Mouse (Mus musculus) CH12.LX (cell line): Measurements from ENCODE around the gene Hirip3. TPM values are rescaled to one million over a fixed set of nuclear protein-coding genes. Genes with fewer than 3 reads are reported as not detected.
A peak's percentile ranks its signal among the peaks of the same experiment; 100 is the strongest.

ENCODE experiments used
- DNase-seq: peaks from one replicate; pipeline ENCODE4 v3.0.0-alpha.2; 2013; ENCODE audit errors: extremely low read depth
- H3K27ac ChIP-seq: 2 replicates; pipeline ENCODE4 v1.5.1; 2012; ENCODE audit warnings: low read depth, mild to moderate bottlenecking, control low read depth, moderate library complexity; ENCODE audit not compliant: insufficient read depth
- H3K27me3 ChIP-seq: replicated peaks from 2 replicates; pipeline ENCODE3; 2012; ENCODE audit warnings: inconsistent platforms
- H3K36me3 ChIP-seq, 2 experiments: replicated peaks in 1 of 2; 2 replicates each; pipeline versions ENCODE3 to v1.6.1; 2012; ENCODE audit warnings: inconsistent platforms in 1 of 2, low read length in 1 of 2, mild to moderate bottlenecking in 1 of 2, mixed read lengths in 1 of 2, moderate library complexity in 1 of 2; ENCODE audit not compliant: control insufficient read depth in 1 of 2, insufficient read depth in 1 of 2
- H3K4me1 ChIP-seq, 2 experiments: 2 replicates each; pipeline ENCODE4 v1.6.1; 2012; ENCODE audit warnings: inconsistent platforms in 1 of 2, moderate library complexity in 1 of 2; ENCODE audit not compliant: insufficient read depth in 2 of 2, control insufficient read depth in 1 of 2
- H3K4me2 ChIP-seq: 2 replicates; pipeline ENCODE4 v1.6.1; 2012; ENCODE audit warnings: low read depth, mild to moderate bottlenecking, control low read depth; ENCODE audit not compliant: poor library complexity, insufficient read depth, severe bottlenecking
- H3K4me3 ChIP-seq, 3 experiments: fragments of 150-350 bp in 1 of 3; sonication (generic) in 1 of 3; replicated peaks in 1 of 3; 2 replicates each; pipeline versions ENCODE3 to v1.5.1; 2011 to 2012; ENCODE audit warnings: low read depth in 2 of 3, low read length in 2 of 3, mild to moderate bottlenecking in 2 of 3, moderate library complexity in 2 of 3, control low read depth in 1 of 3, improper control_type of control experiment in 1 of 3, inconsistent platforms in 1 of 3, mixed read lengths in 1 of 3; ENCODE audit not compliant: poor library complexity in 1 of 3
- H3K79me2 ChIP-seq: replicated peaks from 2 replicates; pipeline ENCODE4 v1.6.1; 2012; ENCODE audit warnings: mild to moderate bottlenecking, moderate library complexity; ENCODE audit not compliant: control insufficient read depth, poor library complexity, insufficient read depth, severe bottlenecking; ENCODE audit errors: extremely low read depth
- H3K9ac ChIP-seq: 2 replicates; pipeline ENCODE4 v1.6.1; 2012; ENCODE audit warnings: low read depth, mild to moderate bottlenecking, control low read depth, moderate library complexity; ENCODE audit not compliant: insufficient read depth
- H3K9me3 ChIP-seq: replicated peaks from 2 replicates; pipeline ENCODE3; 2012; ENCODE audit warnings: low read length, inconsistent platforms, mixed read lengths
- CHD2 ChIP-seq: IDR thresholded peaks from 2 replicates; pipeline ENCODE4 v1.6.1; 2011; ENCODE audit warnings: low read length, improper control_type of control experiment
- CTCF ChIP-seq, 2 experiments: IDR thresholded peaks in 1 of 2; conservative IDR thresholded peaks in 1 of 2; 2 replicates each; pipeline ENCODE4 v1.5.1; 2011 to 2012; ENCODE audit warnings: low read depth in 2 of 2, low read length in 2 of 2, improper control_type of control experiment in 1 of 2, inconsistent platforms in 1 of 2, mild to moderate bottlenecking in 1 of 2, moderate library complexity in 1 of 2
- E2F4 ChIP-seq: IDR thresholded peaks from 2 replicates; pipeline ENCODE4 v1.6.1; 2011; ENCODE audit warnings: low read depth, low read length, improper control_type of control experiment; ENCODE audit not compliant: insufficient replicate concordance
- HCFC1 ChIP-seq: IDR thresholded peaks from 2 replicates; pipeline ENCODE4 v1.6.1; 2012; ENCODE audit warnings: low read depth, mild to moderate bottlenecking, inconsistent platforms, low read length, improper control_type of control experiment
- JUN ChIP-seq: IDR thresholded peaks from 2 replicates; pipeline ENCODE4 v1.6.1; 2011; ENCODE audit warnings: low read depth, mild to moderate bottlenecking, low read length, improper control_type of control experiment, moderate library complexity; ENCODE audit not compliant: insufficient read depth
- JUND ChIP-seq: conservative IDR thresholded peaks from 2 replicates; pipeline ENCODE4 v1.6.1; 2011; ENCODE audit warnings: low read depth, low read length, improper control_type of control experiment
- MAFK ChIP-seq: IDR thresholded peaks from 2 replicates; pipeline ENCODE4 v1.6.1; 2011; ENCODE audit warnings: low read length, improper control_type of control experiment; ENCODE audit not compliant: insufficient replicate concordance
- MAZ ChIP-seq: IDR thresholded peaks from 2 replicates; pipeline ENCODE4 v1.6.1; 2012; ENCODE audit warnings: low read depth, mild to moderate bottlenecking, inconsistent platforms, low read length, improper control_type of control experiment, moderate library complexity
- MXI1 ChIP-seq: IDR thresholded peaks from 2 replicates; pipeline ENCODE4 v1.6.1; 2011; ENCODE audit warnings: mild to moderate bottlenecking, low read depth, low read length, improper control_type of control experiment
- NRF1 ChIP-seq: IDR thresholded peaks from 2 replicates; pipeline ENCODE4 v1.6.1; 2014; ENCODE audit warnings: low read depth, mild to moderate bottlenecking, inconsistent platforms, low read length, improper control_type of control experiment, moderate library complexity
- POLR2A ChIP-seq: IDR thresholded peaks from 2 replicates; pipeline ENCODE4 v1.6.1; 2011; ENCODE audit warnings: low read depth, mild to moderate bottlenecking, improper control_type of control experiment, low read length
- POLR2AphosphoS2 ChIP-seq: IDR thresholded peaks from 2 replicates; pipeline ENCODE4 v1.6.1; 2011; ENCODE audit warnings: low read depth, low read length, improper control_type of control experiment
- SMC3 ChIP-seq: IDR thresholded peaks from 2 replicates; pipeline ENCODE4 v1.6.1; 2011; ENCODE audit warnings: low read depth, low read length, improper control_type of control experiment
- UBTF ChIP-seq: IDR thresholded peaks from 2 replicates; pipeline ENCODE4 v1.6.1; 2012; ENCODE audit warnings: low read depth, mild to moderate bottlenecking, inconsistent platforms, low read length, improper control_type of control experiment, moderate library complexity
- ZC3H11A ChIP-seq: IDR thresholded peaks from 2 replicates; pipeline ENCODE4 v1.6.1; 2012; ENCODE audit warnings: low read depth, mild to moderate bottlenecking, inconsistent platforms, low read length, improper control_type of control experiment
- ZKSCAN1 ChIP-seq: IDR thresholded peaks from 2 replicates; pipeline ENCODE4 v1.6.1; 2012; ENCODE audit warnings: low read depth, inconsistent platforms, low read length, improper control_type of control experiment, borderline replicate concordance
- ZMIZ1 ChIP-seq: IDR thresholded peaks from 2 replicates; pipeline ENCODE4 v1.6.1; 2012; ENCODE audit warnings: low read depth, mild to moderate bottlenecking, inconsistent platforms, low read length, improper control_type of control experiment
- ZNF384 ChIP-seq: IDR thresholded peaks from 2 replicates; pipeline ENCODE4 v1.6.1; 2012; ENCODE audit warnings: low read depth, low read length, improper control_type of control experiment, inconsistent platforms
- dilution Hi-C: fragments of 300-500 bp; cut with MboI; formaldehyde crosslinking; loops from 2 replicates; pipeline ENCODE4 v1.14.3; 2020; ENCODE audit warnings: low sequenced_read_pairs; ENCODE audit not compliant: extremely low pct_unique_long_range_greater_than_20kb, extremely low pct_ligation_motif_present
- in situ Hi-C: fragments of 300-500 bp; cut with MboI; formaldehyde crosslinking; loops from 3 replicates; pipeline ENCODE4 v1.14.3; 2019; ENCODE audit warnings: low sequenced_read_pairs, low pct_ligation_motif_present, low pct_unique_long_range_greater_than_20kb, mixed read lengths
- polyA plus RNA-seq: library from polyadenylated mRNA; unstranded; fragments of >175 nt; gene quantifications from 2 replicates; pipeline ENCODE4 v1.2.1, GENCODE M21; 2012; ENCODE audit warnings: low read depth; ENCODE audit not compliant: insufficient read length
- total RNA-seq, 2 experiments: library from RNA; depleted of rRNA; stranded (reverse); fragments of 300-350 nt in 1 of 2; fragments of >200 nt in 1 of 2; gene quantifications; 2 replicates each; pipeline ENCODE4 v1.2.3; 2012 to 2014

The Hirip3 gene
- total and polyA plus RNA-seq, 3 experiments: 44.7 to 190 (median 70.9) TPM

DNA sequence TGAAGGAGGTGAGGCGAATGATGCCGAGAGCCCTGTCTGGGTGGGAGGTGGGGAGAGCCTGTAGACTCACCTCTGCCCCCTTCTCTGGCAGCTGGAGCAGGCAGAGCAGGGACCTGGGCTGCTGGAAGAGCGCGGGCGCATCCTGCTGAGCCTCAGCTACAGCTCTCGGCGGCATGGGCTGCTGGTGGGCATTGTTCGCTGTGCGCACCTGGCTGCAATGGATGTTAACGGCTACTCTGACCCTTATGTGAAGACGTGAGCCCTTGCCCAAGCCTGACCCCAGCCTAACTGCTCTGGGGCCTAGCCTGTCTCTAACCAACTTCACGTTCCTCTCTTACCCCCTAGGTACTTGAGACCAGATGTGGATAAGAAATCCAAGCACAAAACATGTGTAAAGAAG is 10.6 kb upstream of the Hirip3 start:
- Histone ChIP-seq H3K4me2 (no peak overlapping the region), H3K4me1 (peaks cover 6 to 8% of the 10 kb centered on the region in 2 experiments; a peak in 2 of 4 replicates), H3K27me3 (no peaks in the 10 kb centered on the region), H3K36me3 (peaks cover 49 to 76% of the 10 kb centered on the region in 2 experiments), H3K9me3 (no peaks in the 10 kb centered on the region), H3K4me3 (no peak overlapping the region), H3K27ac (no peak overlapping the region), H3K9ac (no peak overlapping the region), H3K79me2 (no peaks in the 10 kb centered on the region)
- dilution Hi-C loops: no loop called here
- in situ Hi-C loops: no loop called here
- no peak for DNase-seq
- peak; percentile 70 for TF ChIP-seq POLR2AphosphoS2
- no peak for TF ChIP-seq JUN

DNA sequence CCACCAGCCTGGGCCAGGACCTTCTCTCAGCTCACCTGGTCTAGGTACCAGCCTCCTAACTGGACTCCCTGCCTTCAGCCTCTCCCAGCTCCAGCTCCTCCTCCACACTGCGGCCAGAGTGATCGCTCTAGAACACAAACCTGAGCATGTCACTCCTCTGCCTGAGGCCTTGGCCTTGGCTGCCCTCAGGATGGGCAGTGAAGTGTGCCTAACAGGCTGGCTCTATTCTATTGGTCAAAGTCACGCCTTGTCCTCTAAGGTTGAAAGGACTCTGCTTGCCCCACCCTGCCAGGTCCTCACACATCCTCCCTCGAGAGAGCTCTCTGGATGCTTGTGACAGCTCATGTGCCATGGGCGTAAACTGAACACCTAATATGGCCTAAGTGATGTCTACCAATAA is 8.3 kb upstream of the Hirip3 start:
- H3K36me3 ChIP-seq: peaks cover 71 to 97% of the 10 kb centered on the region in 2 experiments
- no peaks in the 10 kb centered on the region for H3K9me3 ChIP-seq
- in situ Hi-C loops (no loop called here), dilution Hi-C loops (no loop called here)
- TF ChIP-seq NRF1 (no peak), SMC3 (no peak), HCFC1 (no peak), JUND (no peak), MXI1 (no peak), MAFK (no peak), E2F4 (no peak), CHD2 (no peak), UBTF (no peak), ZMIZ1 (no peak), MAZ (no peak), ZC3H11A (no peak), CTCF (conservative IDR thresholded peaks at IDR 0.05 in 1 of 2, IDR thresholded peaks at IDR 0.05 in 1 of 2; ENCODE audit: low read depth in 2 of 2, low read length in 2 of 2) (no peak), ZKSCAN1 (no peak), POLR2A (no peak; the same call in 1 of the 2 replicates), ZNF384 (no peak)
- H3K79me2 ChIP-seq: no peaks in the 10 kb centered on the region
- no peak overlapping the region for H3K4me2 ChIP-seq
- no peak overlapping the region for H3K4me3 ChIP-seq
- no peak for DNase-seq
- no peak overlapping the region for H3K9ac ChIP-seq
- peaks cover 5 to 26% of the 10 kb centered on the region in 2 experiments; a peak in 3 of 4 replicates for H3K4me1 ChIP-seq
- no peak overlapping the region for H3K27ac ChIP-seq
- no peaks in the 10 kb centered on the region for H3K27me3 ChIP-seq
